Comparison of ENCODE assay signal across 19 mouse cellular contexts in genomic region chr2:122334170-122334569, GRCm38 (mm10). TPM values are rescaled to one million over a fixed set of nuclear protein-coding genes. Genes with fewer than 3 reads are reported as not detected.
DNase-seq lines count a peak whose midpoint lies in the region; ATAC-seq and TF ChIP-seq lines count a peak whose summit lies in the region.
"Had no signal": no experiment of that assay in that cellular context is flagged by ENCODE, and none has a peak within 500 bp of the region (broad histone marks: within the 10 kb centered on the region; RNA-seq: fewer than 3 reads in every experiment).

No protein-coding gene starts in this region.

- H3K27ac ChIP-seq in heart, adult 2 months, result no peak overlapping the region
- H3K27ac ChIP-seq: heart, embryonic 13.5 days; hindbrain, embryonic 14.5 days; midbrain, embryonic 13.5 days had no signal

- TF ChIP-seq CTCF in heart, adult 2 months (IDR thresholded peaks at IDR 0.05), result no peak

- H3K79me2 ChIP-seq in heart, adult 2 months (replicated peaks; ENCODE audit: control insufficient read depth, insufficient read depth, low read length), result no peaks in the 10 kb centered on the region

- no peaks in the 10 kb centered on the region for H3K36me3 ChIP-seq in heart, adult 2 months (ENCODE audit: control insufficient read depth, insufficient read depth, low read length)
- H3K36me3 ChIP-seq: heart, embryonic 13.5 days; midbrain, embryonic 13.5 days had no signal

- peak; percentile 51 for DNase-seq in heart, postnatal 4 days
- DNase-seq in heart, adult 2 months, result no peak
- peak; percentile 67 for DNase-seq in urinary bladder, postnatal 14 days (ENCODE audit: low spot score)
- DNase-seq in urinary bladder, postnatal 10 days (ENCODE audit: low spot score), result no peak
- DNase-seq in thymus, postnatal 25 days, result no peak
- DNase-seq in left cerebral cortex, postnatal 25 days (ENCODE audit: low spot score in 2 of 2), result no peak
- DNase-seq: cerebellum, adult 8-10 months; embryo, embryonic 11 days; layer of hippocampus, adult 9-11 months; left cerebral cortex, postnatal 4 days; spleen, adult 18-20 months had no signal

- no peaks in the 10 kb centered on the region for H3K27me3 ChIP-seq in heart, adult 2 months (ENCODE audit: control insufficient read depth, insufficient read depth, low read length)
- H3K27me3 ChIP-seq: CH12.LX; midbrain, embryonic 13.5 days had no signal

- no peak overlapping the region for H3K4me3 ChIP-seq in heart, adult 2 months
- H3K4me3 ChIP-seq: heart, embryonic 13.5 days; midbrain, embryonic 13.5 days had no signal

- WGBS in heart, adult 2 months, result 31% methylated on average over 3 of the region's 3 CpGs

- H3K4me1 ChIP-seq in heart, adult 2 months (ENCODE audit: control insufficient read depth, insufficient read depth, low read length), result no peaks in the 10 kb centered on the region
- H3K4me1 ChIP-seq: midbrain, embryonic 13.5 days had no signal

- intact Hi-C loops in heart, adult 2 months (cut with DNase I), result no loop called here
- intact Hi-C loops in left cerebral cortex, postnatal 25 days (cut with DNase I), result no loop called here

- TF ChIP-seq EP300 in heart, adult 2 months (IDR thresholded peaks at IDR 0.05; ENCODE audit: insufficient read depth, low read depth, low read length), result no peak

- TF ChIP-seq POLR2A in heart, adult 2 months (IDR thresholded peaks at IDR 0.05; ENCODE audit: insufficient read depth, low read depth, low read length), result no peak

- H3K9ac ChIP-seq in heart, adult 2 months (ENCODE audit: low read depth, low read length), result no peak overlapping the region
- H3K9ac ChIP-seq: heart, embryonic 13.5 days; hindbrain, embryonic 14.5 days; midbrain, embryonic 13.5 days had no signal

- peak; percentile 76 for ATAC-seq in megakaryocyte progenitor cell, adult 5-6 weeks (replicated peaks; ENCODE audit: poor library complexity)
- ATAC-seq: midbrain, embryonic 13.5 days had no signal

RNA-seq across cellular contexts. Expression of gene Duox1, which starts 18.7 kb away (rescaled TPM):
- total RNA-seq in heart, postnatal 4 days (2021), result not detected
- total RNA-seq in heart, adult 2 months (2021), result under 1 TPM; 0.10 to 0.34 TPM
- 0.51 and 0.73 TPM in 2 replicates for polyA plus RNA-seq in heart, adult 2 months (2012; rRNA removed)
- total RNA-seq in megakaryocyte progenitor cell, adult 5-6 weeks (2015), result not detected in 2 replicates
- not detected in 2 replicates for total RNA-seq in megakaryocyte progenitor cell, adult 5-6 weeks (2017)
- under 1 TPM in 1 of 2 experiments, not detected in 1; 0.07 TPM for total RNA-seq in left cerebral cortex, postnatal 25 days (2021)
- total RNA-seq: CH12.LX had no signal
- polyA plus RNA-seq: heart, embryonic 13.5 days; kidney, embryonic 14.5 days; liver, embryonic 16.5 days had no signal

RNA-seq across cellular contexts. Expression of gene Duoxa1, which starts 20.6 kb away (rescaled TPM):
- total RNA-seq in heart, postnatal 4 days (2021), result not detected
- under 1 TPM; 0.23 to 0.37 TPM for total RNA-seq in heart, adult 2 months (2021)
- 1.1 and 1.5 TPM in 2 replicates for polyA plus RNA-seq in heart, adult 2 months (2012; rRNA removed)
- total RNA-seq in megakaryocyte progenitor cell, adult 5-6 weeks (2015), result not detected in 2 replicates
- total RNA-seq in megakaryocyte progenitor cell, adult 5-6 weeks (2017), result not detected in 2 replicates
- total RNA-seq in left cerebral cortex, postnatal 25 days (2021), result not detected
- total RNA-seq: CH12.LX had no signal
- polyA plus RNA-seq: frontal cortex, adult 2 months; kidney, embryonic 14.5 days; liver, embryonic 16.5 days had no signal

RNA-seq across cellular contexts. Expression of gene Shf, which starts 34.8 kb away (rescaled TPM):
- 10 to 100 TPM; 10.1 to 11.3 TPM for total RNA-seq in heart, postnatal 4 days (2021)
- total RNA-seq in heart, adult 2 months (2021), result 1 to 10 TPM; 3.5 to 5.3 TPM
- polyA plus RNA-seq in heart, adult 2 months (2012; rRNA removed), result 3.5 and 5.6 TPM in 2 replicates
- 2.2 and 3.7 TPM in 2 replicates for total RNA-seq in megakaryocyte progenitor cell, adult 5-6 weeks (2015)
- 2.1 and 2.4 TPM in 2 replicates for total RNA-seq in megakaryocyte progenitor cell, adult 5-6 weeks (2017)
- total RNA-seq in left cerebral cortex, postnatal 25 days (2021), result 10 to 100 TPM; 64.9 to 72.2 TPM

RNA-seq across cellular contexts. Expression of gene Duoxa2, which starts 35.5 kb away (rescaled TPM):
- total RNA-seq in heart, postnatal 4 days (2021), result under 1 TPM; 0.16 to 0.21 TPM
- total RNA-seq in heart, adult 2 months (2021), result under 1 TPM; 0.18 to 0.21 TPM
- polyA plus RNA-seq in heart, adult 2 months (2012; rRNA removed), result 0.18 and 0.23 TPM in 2 replicates
- total RNA-seq in megakaryocyte progenitor cell, adult 5-6 weeks (2015), result not detected in 2 replicates
- total RNA-seq in megakaryocyte progenitor cell, adult 5-6 weeks (2017), result not detected in 2 replicates
- total RNA-seq in left cerebral cortex, postnatal 25 days (2021), result not detected
- total RNA-seq: CH12.LX had no signal
- polyA plus RNA-seq: frontal cortex, adult 2 months; heart, embryonic 13.5 days; liver, embryonic 16.5 days; midbrain, embryonic 13.5 days had no signal

RNA-seq across cellular contexts. Expression of gene Duox2, which starts 35.9 kb away (rescaled TPM):
- total RNA-seq in heart, postnatal 4 days (2021), result under 1 TPM; 0.55 to 0.59 TPM
- under 1 TPM; 0.57 to 0.61 TPM for total RNA-seq in heart, adult 2 months (2021)
- polyA plus RNA-seq in heart, adult 2 months (2012; rRNA removed), result 0.53 and 0.84 TPM in 2 replicates
- not detected in 2 replicates for total RNA-seq in megakaryocyte progenitor cell, adult 5-6 weeks (2015)
- total RNA-seq in megakaryocyte progenitor cell, adult 5-6 weeks (2017), result not detected in 2 replicates
- under 1 TPM in 1 of 2 experiments, not detected in 1; 0.07 TPM for total RNA-seq in left cerebral cortex, postnatal 25 days (2021)
- total RNA-seq: CH12.LX had no signal
- polyA plus RNA-seq: hindbrain, embryonic 14.5 days; liver, embryonic 16.5 days had no signal

Comparison
In these comparisons a context has a peak if more than half of its experiments do, and no peak if none do; other contexts are left out.
1. DNase-seq: peak in heart, postnatal 4 days (single experiment) and urinary bladder, postnatal 14 days (single experiment); none in heart, adult 2 months (0 of 2), urinary bladder, postnatal 10 days (single experiment), thymus, postnatal 25 days (single experiment) and left cerebral cortex, postnatal 25 days (0 of 2).
2. RNA of gene Shf, which starts 34.8 kb away (total RNA-seq): 64.9 to 72.2 TPM in left cerebral cortex, postnatal 25 days; 10.1 to 11.3 TPM in heart, postnatal 4 days, 3.5 to 5.3 TPM in heart, adult 2 months and 2.1 to 3.7 TPM in megakaryocyte progenitor cell, adult 5-6 weeks; every median in the first group is over 4 times any median in the second.